Mouse (Mus musculus) testis, postnatal 10 days (tissue): Measurements from ENCODE around the gene Auts2.

ENCODE experiments used
- DNase-seq: peaks from one replicate; pipeline ENCODE4 v3.0.0; 2021; ENCODE audit warnings: low spot score

The Auts2 gene

DNA sequence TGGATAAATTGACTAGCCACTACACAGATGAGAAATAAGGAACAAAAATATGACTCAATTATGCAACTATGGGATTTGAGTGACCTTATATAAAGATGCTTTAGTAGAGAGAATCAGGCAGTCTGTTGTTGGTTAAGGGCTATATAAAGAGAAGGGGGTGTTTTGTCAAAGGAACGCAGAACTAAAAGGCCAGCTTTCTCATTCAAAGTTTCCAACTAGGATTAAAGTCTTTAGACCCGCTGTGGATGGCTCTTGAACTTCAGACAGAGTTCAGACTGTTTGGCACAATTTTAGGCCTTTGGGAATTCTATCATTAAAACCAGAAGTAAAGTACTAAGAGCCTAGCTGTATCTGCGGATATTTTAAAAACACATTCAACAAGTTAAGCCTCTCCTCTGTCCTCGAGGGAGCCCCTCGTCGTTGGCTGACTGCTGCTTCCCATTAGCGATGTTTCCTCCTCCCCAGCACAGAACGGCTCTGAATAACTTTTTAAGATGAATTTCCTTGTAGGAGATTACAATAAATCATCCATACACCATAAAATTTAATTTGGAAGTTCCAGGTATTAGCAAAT is 459.3 kb downstream of the Auts2 start:
- no peak for DNase-seq

DNA sequence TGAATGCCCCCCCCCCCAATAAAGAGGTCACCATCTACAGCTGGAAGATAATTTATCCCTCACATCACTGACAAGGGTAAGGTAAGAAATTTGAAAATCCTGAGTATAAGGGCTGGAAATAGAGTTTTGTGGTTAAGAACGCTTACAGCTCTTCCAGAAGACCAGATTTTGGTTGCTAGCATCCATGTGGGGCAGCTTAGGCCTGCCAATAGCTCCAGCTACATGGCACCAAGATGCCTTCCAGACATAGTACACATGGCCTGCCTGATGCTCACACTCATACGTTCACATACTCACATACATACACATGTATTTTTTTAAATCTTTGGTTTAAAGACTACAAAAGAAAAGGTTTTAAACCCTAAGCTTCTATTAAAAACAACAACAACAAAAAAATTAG is 467.2 kb downstream of the Auts2 start:
- no peak for DNase-seq

- peak; percentile 54 for DNase-seq
Observed at GRCm38 (mm10) chr5:132074724-132075374, 468.3 kb downstream of the Auts2 start.

DNA sequence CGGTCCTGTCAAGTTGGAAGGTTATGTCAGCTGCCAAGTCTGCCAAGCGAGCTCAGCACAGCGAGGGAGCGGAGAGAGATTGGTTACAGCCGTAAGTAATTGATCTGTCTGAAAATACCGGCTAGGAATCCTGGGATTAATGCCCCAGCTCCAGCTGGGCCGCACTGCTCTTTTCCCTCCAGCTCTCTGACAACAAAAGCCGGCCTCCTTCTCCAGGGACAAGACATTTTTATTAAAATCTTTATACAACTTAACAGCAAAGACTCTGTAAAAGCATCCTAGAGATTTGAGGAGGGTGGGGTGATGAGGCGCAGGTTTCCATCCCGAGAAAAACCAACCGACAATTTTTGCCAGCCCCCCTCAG is 468.8 kb downstream of the Auts2 start:
- no peak for DNase-seq

DNA sequence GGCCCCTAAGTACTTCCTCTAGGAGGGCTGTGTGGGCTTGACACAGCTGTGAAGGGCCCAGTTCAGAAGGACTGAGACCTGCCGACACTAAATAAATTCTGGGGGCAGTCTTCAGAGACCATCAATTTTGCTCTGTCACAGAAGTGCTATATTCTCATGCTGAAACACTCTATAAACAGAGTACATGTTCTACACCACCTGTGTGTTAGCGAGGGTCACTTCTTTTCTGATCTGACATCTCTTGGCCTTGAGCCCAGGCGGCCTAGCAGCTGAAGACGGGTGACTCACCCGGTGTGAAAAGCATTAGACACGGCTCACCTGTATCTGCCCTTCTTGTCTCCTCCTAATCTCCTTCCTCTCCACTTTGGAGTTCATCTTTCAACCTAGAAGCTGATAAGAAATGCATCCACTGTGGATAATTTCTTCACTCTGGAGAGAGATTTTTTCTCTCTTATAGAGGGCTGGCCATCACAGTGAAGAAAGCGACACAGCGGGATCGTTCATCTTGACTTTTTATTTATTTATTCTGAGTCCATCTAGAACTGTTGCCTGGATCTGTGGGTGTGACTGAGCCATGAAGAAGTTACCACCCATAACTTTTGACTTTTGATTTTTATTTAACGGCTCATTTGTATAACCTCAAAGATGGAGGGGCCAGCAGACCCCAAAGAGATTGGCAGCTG is 469.3 kb downstream of the Auts2 start:
- no peak for DNase-seq

GRCm38 (mm10) chr5:132072356-132072755 is 470.8 kb downstream of the Auts2 start:
- DNase-seq, result no peak

DNA sequence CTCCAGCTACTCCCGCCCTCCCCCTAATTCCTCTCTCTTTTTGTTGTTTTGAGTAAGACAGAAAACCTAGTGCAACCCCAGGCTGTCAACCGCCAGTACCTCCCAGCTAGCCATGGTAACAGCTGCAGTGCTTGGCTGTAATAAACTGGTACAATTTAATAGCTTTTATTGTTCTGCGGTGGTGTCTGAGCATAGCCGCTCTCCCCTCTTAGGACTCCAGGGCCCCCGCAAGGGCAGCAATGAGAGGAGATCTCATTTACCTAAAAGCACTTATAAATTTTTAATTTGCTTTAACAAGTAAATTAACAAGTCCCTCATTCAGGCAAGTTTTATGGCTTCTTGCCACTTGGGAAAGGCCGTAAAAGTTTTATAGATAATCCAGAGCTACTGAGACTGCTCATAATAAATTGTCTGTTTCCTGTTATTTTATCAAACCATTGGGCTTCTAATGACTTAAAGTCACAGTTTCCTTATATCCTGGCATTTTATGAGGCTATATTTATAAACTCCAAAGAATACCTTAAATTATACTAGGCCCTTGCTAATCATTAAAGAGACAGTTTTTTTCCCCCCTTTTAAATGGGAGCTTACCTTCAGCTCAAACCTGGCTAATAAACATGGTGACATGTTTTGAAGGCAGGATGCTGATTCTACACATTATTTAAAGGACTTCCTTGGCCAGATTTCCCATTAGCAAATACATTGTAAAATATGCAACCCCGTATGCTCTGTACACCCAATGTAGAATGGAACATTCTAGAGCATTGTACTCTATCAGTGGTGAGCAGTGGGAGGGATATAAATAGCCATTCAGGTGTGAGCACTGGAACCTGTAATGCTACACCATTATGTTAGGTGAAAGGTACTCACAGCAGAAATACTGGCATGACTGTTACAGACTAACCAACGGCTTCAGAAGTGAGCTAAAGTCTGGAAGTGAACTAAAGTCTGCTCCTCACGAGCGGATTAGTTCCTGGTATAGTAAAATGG is 475.1 kb downstream of the Auts2 start:
- no peak for DNase-seq

GRCm38 (mm10) chr5:132060116-132060515 is 483.0 kb downstream of the Auts2 start:
- DNase-seq, result no peak

GRCm38 (mm10) chr5:132052637-132053036 is 490.5 kb downstream of the Auts2 start:
- DNase-seq, result no peak

DNA sequence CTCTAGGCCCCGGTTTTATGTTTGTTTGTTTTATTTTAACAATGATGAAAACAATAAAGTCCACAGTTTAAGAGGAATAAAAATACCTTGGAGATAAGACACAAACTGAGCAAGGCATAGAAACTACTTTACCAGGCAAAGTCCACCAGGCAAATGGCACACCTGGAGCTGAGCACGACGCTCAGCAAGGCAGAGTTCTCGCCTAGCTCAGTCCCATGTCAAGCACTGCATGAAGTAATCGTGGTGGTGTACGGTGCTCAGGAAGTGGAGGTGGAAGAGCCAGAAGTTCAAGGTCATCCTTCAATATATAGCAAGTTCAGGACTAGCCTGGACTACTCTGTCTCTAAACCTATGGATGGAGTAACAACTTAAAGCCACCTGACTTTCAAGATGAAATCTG is 503.6 kb downstream of the Auts2 start:
- no peak for DNase-seq

DNA sequence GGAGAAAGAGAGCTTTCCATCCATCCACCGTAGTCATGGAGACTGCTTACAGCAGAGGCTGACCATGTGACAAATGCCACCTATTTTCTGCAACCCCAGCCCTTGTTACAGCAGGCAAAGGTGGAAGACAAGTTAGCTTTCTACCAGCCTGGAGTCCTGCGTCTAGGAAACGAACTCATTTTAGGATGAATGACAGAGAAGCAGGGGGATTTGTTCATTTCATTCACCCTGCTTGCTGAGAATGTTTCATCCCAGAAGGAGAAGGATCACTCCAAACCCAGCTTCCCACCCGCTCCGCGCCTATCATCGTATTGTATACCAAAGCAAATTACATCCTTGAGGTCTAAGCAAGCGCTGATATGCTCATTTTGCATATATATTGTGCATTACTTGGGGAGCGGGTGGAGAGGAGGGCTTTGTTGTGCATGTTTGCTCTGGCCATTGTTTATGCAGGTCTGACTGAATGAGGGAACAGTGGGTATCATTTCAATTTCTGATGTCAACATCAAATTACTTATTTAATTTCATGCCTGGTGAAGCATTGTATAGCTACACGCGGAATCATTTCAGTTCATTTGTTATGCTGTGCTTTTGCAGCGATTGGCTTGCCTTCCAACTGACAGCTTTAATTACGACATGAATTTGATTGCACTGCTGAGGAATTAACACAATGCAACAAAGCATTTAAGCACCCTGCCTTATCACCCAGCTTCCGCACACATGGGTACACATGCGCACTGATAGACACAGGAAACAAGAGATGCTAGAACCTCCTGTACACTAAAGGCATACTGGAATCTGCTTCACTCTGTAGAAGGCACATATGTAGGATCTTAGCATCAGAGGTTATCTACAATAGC is 509.4 kb downstream of the Auts2 start:
- DNase-seq, result no peak

- no peak for DNase-seq
Observed at GRCm38 (mm10) chr5:132030941-132031531, 512.1 kb downstream of the Auts2 start.

- no peak for DNase-seq
Observed at GRCm38 (mm10) chr5:132029638-132030037, 513.5 kb downstream of the Auts2 start.

- no peak for DNase-seq
Observed at GRCm38 (mm10) chr5:132029038-132029437, 514.1 kb downstream of the Auts2 start.

GRCm38 (mm10) chr5:132027859-132028498 is 515.2 kb downstream of the Auts2 start:
- DNase-seq, result no peak

DNA sequence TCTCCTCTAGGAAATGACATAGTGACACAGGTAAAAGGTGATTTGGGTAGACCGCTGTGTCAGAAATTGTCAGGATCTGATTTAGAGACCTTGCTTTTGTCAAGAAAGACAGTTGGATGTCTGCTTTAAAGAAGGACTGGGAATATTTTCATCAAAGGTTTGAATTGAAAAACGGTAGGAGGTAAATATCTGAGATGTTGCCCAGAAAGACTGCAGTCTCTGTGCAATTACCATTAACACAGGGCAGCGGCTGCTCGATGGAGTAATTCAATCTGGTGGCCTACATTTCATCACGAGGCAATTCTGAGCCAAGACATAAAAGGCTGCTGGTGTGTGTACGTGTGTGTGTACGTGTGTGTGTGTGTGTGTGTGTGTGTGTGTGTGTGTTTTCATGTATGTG is 529.8 kb downstream of the Auts2 start:
- DNase-seq, result no peak

DNA sequence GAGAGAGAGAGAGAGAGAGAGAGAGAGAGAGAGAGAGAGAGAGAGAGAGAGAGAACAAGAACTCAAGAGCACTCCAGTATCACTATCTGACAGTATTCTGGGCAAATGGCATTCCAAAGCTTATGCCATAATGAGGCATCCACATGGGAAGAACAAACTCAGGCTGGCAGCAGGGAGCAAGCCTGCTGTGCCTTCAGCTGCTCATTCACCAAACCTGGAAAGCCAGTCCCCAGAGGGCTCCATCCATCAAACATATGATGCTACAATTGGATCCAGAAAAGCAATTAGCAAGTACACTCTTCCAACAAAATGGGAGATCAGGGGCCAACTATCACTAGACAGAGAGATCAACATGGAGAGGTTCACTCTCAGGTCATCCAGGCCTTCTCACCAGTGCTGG is 531.3 kb downstream of the Auts2 start:
- no peak for DNase-seq

DNA sequence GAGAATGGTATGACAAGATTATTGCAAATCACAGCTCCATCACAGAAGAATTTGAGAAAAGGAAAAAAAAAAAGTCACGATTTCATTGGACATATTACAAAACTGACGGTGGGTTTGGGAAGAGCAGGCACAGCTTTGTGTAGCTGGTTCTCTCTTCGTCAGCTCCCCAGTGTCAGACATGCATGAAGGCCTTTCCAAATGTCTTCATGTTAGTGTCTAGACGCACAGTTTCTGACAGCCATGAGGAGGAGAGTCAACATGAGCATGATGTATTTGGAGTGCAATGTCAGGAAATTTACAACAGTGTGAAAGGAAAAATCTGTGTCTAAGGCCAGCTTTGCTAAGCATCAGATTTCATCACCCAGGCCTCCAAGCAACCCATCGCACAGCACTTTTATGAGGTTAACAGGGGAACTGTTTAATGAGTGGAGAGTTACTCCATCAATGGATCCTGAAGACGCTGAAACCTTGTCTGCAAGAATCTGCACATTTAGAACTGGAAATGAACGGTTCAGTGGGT is 534.4 kb downstream of the Auts2 start:
- DNase-seq, result no peak

DNA sequence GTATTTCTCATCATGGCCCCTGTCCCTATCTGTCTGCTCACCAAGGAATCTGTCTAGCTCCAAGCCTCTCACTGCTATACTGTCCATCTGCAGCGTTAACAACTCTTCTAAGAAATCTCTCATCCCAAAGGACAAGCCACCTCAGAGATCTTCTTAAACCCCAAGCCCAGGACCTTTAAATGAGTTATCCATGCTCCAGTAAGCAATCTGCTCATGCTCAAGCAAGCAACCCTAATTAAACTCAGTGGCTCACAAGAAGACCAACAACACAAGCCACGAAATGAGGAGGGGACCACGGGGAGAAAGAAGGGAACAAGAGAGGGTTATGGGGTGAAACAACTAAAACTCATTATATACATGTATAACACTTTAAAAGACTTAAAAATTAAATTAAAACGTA is 535.2 kb downstream of the Auts2 start:
- DNase-seq, result no peak

DNA sequence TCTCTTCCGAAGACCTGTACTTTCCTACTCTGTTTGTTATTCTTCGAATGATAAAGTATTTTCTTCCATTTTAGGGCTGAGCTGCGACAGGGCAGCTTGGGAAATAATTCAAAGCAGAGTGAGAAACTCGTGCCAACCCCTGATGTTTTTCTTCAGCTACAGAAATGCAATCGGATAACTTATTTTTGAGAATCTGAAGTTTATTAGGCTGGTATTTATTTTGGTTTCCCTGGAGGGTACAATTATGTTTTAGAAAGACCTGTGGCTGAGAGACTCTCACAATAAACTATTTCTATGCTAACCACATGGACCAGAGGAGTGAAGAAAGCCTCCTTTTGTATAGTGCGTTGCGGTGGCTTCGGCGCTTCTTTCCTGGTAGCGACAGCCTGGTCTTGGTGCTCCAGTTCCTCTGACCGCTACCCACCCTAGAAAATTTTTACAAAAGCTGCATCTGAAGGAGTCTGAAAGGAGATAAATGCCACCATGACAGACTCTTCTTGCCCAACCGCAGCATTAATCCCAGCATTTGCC is 550.4 kb downstream of the Auts2 start:
- no peak for DNase-seq
